Mouse (Mus musculus) MEL (cell line): Measurements from ENCODE around the gene Gpatch1. TPM values are rescaled to one million over a fixed set of nuclear protein-coding genes. Genes with fewer than 3 reads are reported as not detected.

ENCODE experiments used
- DNase-seq: peaks from one replicate; pipeline ENCODE4 v3.0.0; 2011; ENCODE audit warnings: low read depth, low spot score
- H3K27ac ChIP-seq: 2 replicates; pipeline ENCODE4 v1.5.1; 2012; ENCODE audit warnings: low read depth, mild to moderate bottlenecking, control low read depth, low read length, moderate library complexity; ENCODE audit not compliant: control insufficient read depth
- H3K27me3 ChIP-seq, 2 experiments: fragments of 150-350 bp in 1 of 2; sonication (generic) in 1 of 2; 2 replicates each; pipeline ENCODE4 v1.6.1; 2012; ENCODE audit warnings: low read length in 2 of 2, mild to moderate bottlenecking in 2 of 2, improper control_type of control experiment in 1 of 2, moderate library complexity in 1 of 2; ENCODE audit not compliant: insufficient read depth in 2 of 2, control insufficient read depth in 1 of 2
- H3K36me3 ChIP-seq, 2 experiments: 2 replicates each; pipeline ENCODE4 v1.6.1; 2012 to 2014; ENCODE audit warnings: low read length in 2 of 2, improper control_type of control experiment in 1 of 2, inconsistent platforms in 1 of 2, mild to moderate bottlenecking in 1 of 2; ENCODE audit not compliant: insufficient read depth in 2 of 2, control insufficient read depth in 1 of 2
- H3K4me1 ChIP-seq, 2 experiments: fragments of 150-350 bp in 1 of 2; sonication (generic) in 1 of 2; 2 replicates each; pipeline ENCODE4 v1.6.1; 2012; ENCODE audit warnings: low read length in 2 of 2, improper control_type of control experiment in 1 of 2, mild to moderate bottlenecking in 1 of 2; ENCODE audit not compliant: insufficient read depth in 2 of 2, control insufficient read depth in 1 of 2
- H3K4me3 ChIP-seq, 2 experiments: fragments of 150-350 bp in 1 of 2; sonication (generic) in 1 of 2; 2 replicates each; pipeline ENCODE4 v1.5.1; 2012; ENCODE audit warnings: low read depth in 2 of 2, low read length in 2 of 2, mild to moderate bottlenecking in 2 of 2, moderate library complexity in 2 of 2, control low read depth in 1 of 2, improper control_type of control experiment in 1 of 2; ENCODE audit not compliant: control insufficient read depth in 1 of 2, insufficient read depth in 1 of 2
- H3K79me2 ChIP-seq: 2 replicates; pipeline ENCODE4 v1.6.1; 2012; ENCODE audit warnings: mild to moderate bottlenecking, low read length, moderate library complexity; ENCODE audit not compliant: control insufficient read depth, poor library complexity, insufficient read depth
- H3K9ac ChIP-seq: 2 replicates; pipeline ENCODE4 v1.6.1; 2012; ENCODE audit warnings: low read depth, mild to moderate bottlenecking, control low read depth, low read length, moderate library complexity; ENCODE audit not compliant: control insufficient read depth, poor library complexity, severe bottlenecking
- H3K9me3 ChIP-seq: fragments of 150-350 bp; sonication (generic); replicated peaks from 2 replicates; pipeline ENCODE4 v1.6.1; 2012; ENCODE audit warnings: mild to moderate bottlenecking, low read length, improper control_type of control experiment, moderate library complexity; ENCODE audit not compliant: insufficient read depth
- BHLHE40 ChIP-seq: IDR thresholded peaks from 2 replicates; pipeline ENCODE4 v1.6.1; 2012; ENCODE audit warnings: low read depth, mild to moderate bottlenecking, inconsistent platforms, low read length, improper control_type of control experiment, borderline replicate concordance
- CHD2 ChIP-seq: IDR thresholded peaks from 2 replicates; pipeline ENCODE4 v1.6.1; 2011; ENCODE audit warnings: low read length, improper control_type of control experiment
- CTCF ChIP-seq, 3 experiments: IDR thresholded peaks in 2 of 3; conservative IDR thresholded peaks in 1 of 3; 2 replicates each; pipeline ENCODE4 v1.5.1; 2011 to 2012; ENCODE audit warnings: low read length in 3 of 3, low read depth in 2 of 3, mild to moderate bottlenecking in 2 of 3, improper control_type of control experiment in 1 of 3, inconsistent platforms in 1 of 3, mixed read lengths in 1 of 3, moderate library complexity in 1 of 3; ENCODE audit not compliant: control insufficient read depth in 1 of 3, insufficient read depth in 1 of 3, poor library complexity in 1 of 3, severe bottlenecking in 1 of 3
- ELF1 ChIP-seq: IDR thresholded peaks from 2 replicates; pipeline ENCODE4 v1.6.1; 2014; ENCODE audit warnings: low read depth, mild to moderate bottlenecking, inconsistent platforms, low read length, improper control_type of control experiment, moderate library complexity
- EP300 ChIP-seq, 2 experiments: IDR thresholded peaks; 2 replicates each; pipeline ENCODE4 v1.6.1; 2011; ENCODE audit warnings: improper control_type of control experiment in 2 of 2, low read length in 2 of 2, low read depth in 1 of 2, mild to moderate bottlenecking in 1 of 2
- ETS1 ChIP-seq: IDR thresholded peaks from 2 replicates; pipeline ENCODE4 v1.6.1; 2012; ENCODE audit warnings: low read depth, mild to moderate bottlenecking, inconsistent platforms, low read length, improper control_type of control experiment, moderate library complexity
- GABPA ChIP-seq: IDR thresholded peaks from 2 replicates; pipeline ENCODE4 v1.6.1; 2012; ENCODE audit warnings: low read depth, mild to moderate bottlenecking, inconsistent platforms, low read length, improper control_type of control experiment, moderate library complexity
- HCFC1 ChIP-seq: IDR thresholded peaks from 2 replicates; pipeline ENCODE4 v1.6.1; 2012; ENCODE audit warnings: low read depth, mild to moderate bottlenecking, inconsistent platforms, low read length, improper control_type of control experiment, moderate library complexity
- JUND ChIP-seq: IDR thresholded peaks from 2 replicates; pipeline ENCODE4 v1.6.1; 2011; ENCODE audit warnings: low read depth, mild to moderate bottlenecking, improper control_type of control experiment, low read length
- KAT2A ChIP-seq: conservative IDR thresholded peaks from 2 replicates; pipeline ENCODE4 v1.6.1; 2012; ENCODE audit warnings: low read depth, low read length, improper control_type of control experiment, inconsistent platforms
- MAFK ChIP-seq: IDR thresholded peaks from 2 replicates; pipeline ENCODE4 v1.6.1; 2011; ENCODE audit warnings: low read depth, mild to moderate bottlenecking, low read length, improper control_type of control experiment, borderline replicate concordance
- MAX ChIP-seq: IDR thresholded peaks from 2 replicates; pipeline ENCODE4 v1.6.1; 2011; ENCODE audit warnings: low read length, improper control_type of control experiment
- MAZ ChIP-seq: IDR thresholded peaks from 2 replicates; pipeline ENCODE4 v1.6.1; 2012; ENCODE audit warnings: low read depth, mild to moderate bottlenecking, inconsistent platforms, low read length, improper control_type of control experiment
- MEF2A ChIP-seq: IDR thresholded peaks from 2 replicates; pipeline ENCODE4 v1.6.1; 2014; ENCODE audit warnings: low read depth, mild to moderate bottlenecking, inconsistent platforms, low read length, improper control_type of control experiment; ENCODE audit not compliant: poor library complexity, insufficient replicate concordance, severe bottlenecking; ENCODE audit errors: extremely low read depth
- MXI1 ChIP-seq: IDR thresholded peaks from 2 replicates; pipeline ENCODE4 v1.6.1; 2011; ENCODE audit warnings: mild to moderate bottlenecking, low read depth, low read length, improper control_type of control experiment
- MYB ChIP-seq: IDR thresholded peaks from 2 replicates; pipeline ENCODE4 v1.6.1; 2011; ENCODE audit warnings: mild to moderate bottlenecking, low read depth, low read length, improper control_type of control experiment
- MYC ChIP-seq: IDR thresholded peaks from 2 replicates; pipeline ENCODE4 v1.6.1; 2011; ENCODE audit warnings: low read depth, mild to moderate bottlenecking, low read length, improper control_type of control experiment, moderate library complexity
- NELFE ChIP-seq: IDR thresholded peaks from 2 replicates; pipeline ENCODE4 v1.6.1; 2011; ENCODE audit warnings: low read depth, low read length, improper control_type of control experiment
- NRF1 ChIP-seq: IDR thresholded peaks from 2 replicates; pipeline ENCODE4 v1.6.1; 2014; ENCODE audit warnings: low read depth, mild to moderate bottlenecking, inconsistent platforms, low read length, improper control_type of control experiment, moderate library complexity; ENCODE audit not compliant: poor library complexity, insufficient read depth, severe bottlenecking
- POLR2A ChIP-seq, 2 experiments: IDR thresholded peaks; 2 replicates each; pipeline ENCODE4 v1.6.1; 2011 to 2012; ENCODE audit warnings: low read length in 2 of 2, mild to moderate bottlenecking in 2 of 2, control low read depth in 1 of 2, improper control_type of control experiment in 1 of 2, low read depth in 1 of 2, moderate library complexity in 1 of 2; ENCODE audit not compliant: control insufficient read depth in 1 of 2, insufficient read depth in 1 of 2, poor library complexity in 1 of 2
- POLR2AphosphoS2 ChIP-seq: IDR thresholded peaks from 2 replicates; pipeline ENCODE4 v1.6.1; 2011; ENCODE audit warnings: low read length, improper control_type of control experiment
- POLR2AphosphoS5 ChIP-seq: IDR thresholded peaks from 2 replicates; pipeline ENCODE4 v1.6.1; 2012; ENCODE audit warnings: low read depth, borderline replicate concordance, mild to moderate bottlenecking, inconsistent platforms, low read length, moderate library complexity, mixed read lengths
- SIN3A ChIP-seq: IDR thresholded peaks from 2 replicates; pipeline ENCODE4 v1.6.1; 2012; ENCODE audit warnings: low read length, improper control_type of control experiment, inconsistent platforms
- TAL1 ChIP-seq: IDR thresholded peaks from 2 replicates; pipeline ENCODE4 v1.6.1; 2012; ENCODE audit warnings: mild to moderate bottlenecking, inconsistent platforms, low read length, moderate library complexity, mixed read lengths
- TBP ChIP-seq: IDR thresholded peaks from 2 replicates; pipeline ENCODE4 v1.8.0; 2011; ENCODE audit warnings: low read depth, low read length, improper control_type of control experiment
- TCF12 ChIP-seq: IDR thresholded peaks from 2 replicates; pipeline ENCODE4 v1.6.1; 2014; ENCODE audit warnings: low read depth, mild to moderate bottlenecking, inconsistent platforms, low read length, improper control_type of control experiment, moderate library complexity
- UBTF ChIP-seq: IDR thresholded peaks from 2 replicates; pipeline ENCODE4 v1.6.1; 2012; ENCODE audit warnings: low read depth, mild to moderate bottlenecking, inconsistent platforms, low read length, improper control_type of control experiment, moderate library complexity, borderline replicate concordance; ENCODE audit not compliant: insufficient read depth
- USF1 ChIP-seq: IDR thresholded peaks from 2 replicates; pipeline ENCODE4 v1.6.1; 2014; ENCODE audit warnings: low read depth, mild to moderate bottlenecking, inconsistent platforms, low read length, improper control_type of control experiment, moderate library complexity
- USF2 ChIP-seq, 2 experiments: IDR thresholded peaks; 2 replicates each; pipeline ENCODE4 v1.6.1; 2011 to 2012; ENCODE audit warnings: improper control_type of control experiment in 2 of 2, low read length in 2 of 2, borderline replicate concordance in 1 of 2, inconsistent platforms in 1 of 2, low read depth in 1 of 2, mild to moderate bottlenecking in 1 of 2; ENCODE audit not compliant: insufficient read depth in 1 of 2
- ZC3H11A ChIP-seq: IDR thresholded peaks from 2 replicates; pipeline ENCODE4 v1.6.1; 2012; ENCODE audit warnings: low read depth, mild to moderate bottlenecking, inconsistent platforms, low read length, improper control_type of control experiment
- ZKSCAN1 ChIP-seq: IDR thresholded peaks from 2 replicates; pipeline ENCODE4 v1.6.1; 2012; ENCODE audit warnings: low read depth, mild to moderate bottlenecking, inconsistent platforms, low read length, improper control_type of control experiment, moderate library complexity
- ZMIZ1 ChIP-seq: IDR thresholded peaks from 2 replicates; pipeline ENCODE4 v1.6.1; 2012; ENCODE audit warnings: low read depth, mild to moderate bottlenecking, inconsistent platforms, low read length, improper control_type of control experiment, moderate library complexity
- ZNF384 ChIP-seq: IDR thresholded peaks from 2 replicates; pipeline ENCODE4 v1.6.1; 2012; ENCODE audit warnings: low read depth, mild to moderate bottlenecking, inconsistent platforms, low read length, improper control_type of control experiment
- polyA plus RNA-seq, 2 experiments: library from polyadenylated mRNA; stranded (reverse) in 1 of 2; unstranded in 1 of 2; fragments of >175 nt in 1 of 2; fragments of >200 nt in 1 of 2; gene quantifications; 2 replicates each; pipeline versions ENCODE4 v1.2.1 to v1.2.4; 2012; ENCODE audit warnings: low replicate concordance in 2 of 2, low read depth in 1 of 2; ENCODE audit not compliant: insufficient read length in 2 of 2, insufficient read depth in 1 of 2, missing spikeins in 1 of 2
- total RNA-seq: library from RNA; depleted of rRNA; stranded (reverse); fragments of 300-350 nt; gene quantifications from 2 replicates; pipeline ENCODE4 v1.2.3, GENCODE M21; 2012; rRNA removed

The Gpatch1 gene
- 7.9 and 8.5 TPM in 2 replicates for total RNA-seq
- polyA plus RNA-seq: 10 to 100 TPM in 1 of 2 experiments, not detected in 1; 13.4 TPM

GRCm38 (mm10) chr7:35317729-35318609, at the start of gene Gpatch1:
Gene Gpatch1, minus strand, starts transcription at chr7:35318440.
- H3K4me1 ChIP-seq: peaks cover 0 to 9% of the 10 kb centered on the region in 2 experiments; a peak in 2 of 4 replicates
- H3K27ac ChIP-seq: no peak within 1 kb of the TSS
- no peaks in the 10 kb centered on the region; a peak in 1 of 4 replicates for H3K27me3 ChIP-seq
- H3K9ac ChIP-seq: peak within 1 kb of the TSS; percentile 85
- DNase-seq: peak; percentile 89
- H3K4me3 ChIP-seq: peak within 1 kb of the TSS; percentile 89 to 96
- H3K79me2 ChIP-seq: peaks cover 3% of the 10 kb centered on the region; the same call in 1 of the 2 replicates
- peaks cover 0 to 3% of the 10 kb centered on the region in 2 experiments; a peak in 1 of 4 replicates for H3K36me3 ChIP-seq
- H3K9me3 ChIP-seq: no peaks in the 10 kb centered on the region
- TF ChIP-seq JUND (no peak), USF1 (no peak), ETS1 (0 out of 2 replicates have a peak, but pooled peaks have one; percentile 17), NELFE (peak; percentile 62), POLR2A (IDR thresholded peaks at IDR 0.05; ENCODE audit: control insufficient read depth in 1 of 2, insufficient read depth in 1 of 2, low read depth in 1 of 2, low read length in 2 of 2, poor library complexity in 1 of 2) (peak; percentile 65 to 77; a peak in 3 of 4 replicates), MYC (0 out of 2 replicates have a peak, but pooled peaks have one; percentile 33), CHD2 (no peak), MAX (peak; percentile 43), ZNF384 (peak; percentile 22; the same call in 1 of the 2 replicates), SIN3A (peak; percentile 98), BHLHE40 (no peak), POLR2AphosphoS5 (no peak), TBP (peak; percentile 65; the same call in 1 of the 2 replicates), HCFC1 (peak; percentile 88), UBTF (no peak), ZKSCAN1 (no peak), MXI1 (peak; percentile 82), NRF1 (no peak), EP300 (IDR thresholded peaks at IDR 0.05; ENCODE audit: low read depth in 1 of 2, low read length in 2 of 2) (0 out of 4 replicates have a peak, but pooled peaks of 1 of the 2 experiments have one; percentile 8), MYB (no peak), TAL1 (no peak), MAZ (peak; percentile 42; the same call in 1 of the 2 replicates), POLR2AphosphoS2 (no peak), ZC3H11A (no peak), ZMIZ1 (0 out of 2 replicates have a peak, but pooled peaks have one; percentile 46), ELF1 (peak; percentile 97), KAT2A (no peak; the same call in 1 of the 2 replicates), MEF2A (no peak), TCF12 (peak; percentile 62), MAFK (no peak), CTCF (IDR thresholded peaks at IDR 0.05 in 2 of 3, conservative IDR thresholded peaks at IDR 0.05 in 1 of 3; ENCODE audit: control insufficient read depth in 1 of 3, insufficient read depth in 1 of 3, low read depth in 2 of 3, low read length in 3 of 3, poor library complexity in 1 of 3, severe bottlenecking in 1 of 3) (no peak), USF2 (IDR thresholded peaks at IDR 0.05; ENCODE audit: borderline replicate concordance in 1 of 2, insufficient read depth in 1 of 2, low read depth in 1 of 2, low read length in 2 of 2) (no peak), GABPA (no peak)
